Mouse (Mus musculus): ENCODE results near the gene 9130019O22Rik.

9130019O22Rik gene

DNA sequence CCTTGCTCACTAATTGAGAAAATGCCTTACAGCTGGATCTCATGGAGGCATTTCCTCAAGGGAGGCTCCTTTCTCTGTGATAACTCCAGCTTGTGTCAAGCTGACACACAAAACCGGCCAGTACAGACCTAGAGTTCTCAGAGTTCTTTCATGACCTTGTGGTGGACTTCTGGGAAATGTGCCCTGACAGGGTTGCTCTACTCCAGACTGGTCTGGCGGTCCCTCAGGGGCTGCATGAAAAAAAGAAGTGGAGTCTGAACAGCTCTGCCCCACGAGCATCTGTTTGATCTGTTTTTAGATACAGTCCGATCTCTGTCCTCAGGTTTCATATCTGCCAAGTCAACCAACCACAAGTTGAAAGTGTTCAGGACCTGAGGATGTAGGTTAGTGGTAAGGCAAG, 49.3 kb downstream of the 9130019O22Rik start:
- DNase-seq, result no peak

DNA sequence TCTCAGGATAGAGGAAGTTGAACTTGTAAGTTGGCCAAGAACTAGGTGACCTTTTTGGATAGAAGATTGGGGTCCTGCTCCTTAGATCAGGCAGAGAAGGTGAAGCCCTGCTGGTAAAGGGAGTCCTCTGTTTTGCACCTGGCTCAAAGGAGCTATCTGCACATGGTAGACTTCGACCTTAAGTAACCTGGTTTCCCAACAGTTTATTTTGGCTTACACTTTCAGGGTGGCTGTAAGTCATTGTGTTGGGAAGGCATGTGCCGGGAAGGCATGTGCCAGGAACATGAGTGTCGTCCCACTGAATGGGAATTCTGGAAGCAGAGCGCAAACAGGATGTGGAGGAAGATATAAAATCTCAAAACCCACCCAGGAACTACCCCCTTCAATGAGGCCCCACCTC, 51.4 kb downstream of the 9130019O22Rik start:
- DNase-seq, result no peak

DNA sequence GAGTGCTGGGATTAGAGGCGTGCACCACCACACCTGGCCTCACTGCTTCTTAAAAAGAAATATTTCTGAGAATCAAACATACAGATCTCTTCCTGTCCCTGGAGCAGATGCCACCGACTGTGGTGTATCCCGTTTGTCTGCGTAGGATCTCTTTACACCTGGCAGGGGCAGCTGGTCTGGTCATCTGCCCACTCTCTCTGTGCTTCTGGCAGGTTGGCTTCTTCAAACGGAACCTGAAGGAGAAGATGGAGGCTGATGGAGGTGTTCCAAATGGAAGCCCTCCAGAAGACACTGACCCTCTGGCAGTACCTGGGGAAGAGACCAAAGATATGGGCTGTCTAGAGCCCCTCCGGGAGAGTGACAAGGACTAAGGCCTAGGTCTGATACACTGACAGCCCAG, 53.7 kb downstream of the 9130019O22Rik start:
- DNase-seq, result no peak

Data from layer of hippocampus, adult 9-11 months (tissue).